Mouse (Mus musculus): ENCODE measurements around the gene Acsf3. TPM values are rescaled to one million over a fixed set of nuclear protein-coding genes. Genes with fewer than 3 reads are reported as not detected.
A peak's percentile ranks its signal among the peaks of the same experiment; 100 is the strongest.

Gene Acsf3
- total RNA-seq, 2 experiments from 2014 or later = 20.5 to 22.8 TPM

- no peak for DNase-seq (ENCODE audit: low spot score in 2 of 2)
- intact Hi-C loops (cut with DNase I) = no loop called here
Measured at GRCm38 (mm10) chr8:122758597-122758996, 16.7 kb upstream of the Acsf3 start.

- intact Hi-C loops (cut with DNase I) = no loop called here
- DNase-seq (ENCODE audit: low spot score in 2 of 2) = no peak
Measured at GRCm38 (mm10) chr8:122760116-122760515, 15.2 kb upstream of the Acsf3 start.

- intact Hi-C loops (cut with DNase I) = no loop called here
- DNase-seq (ENCODE audit: low spot score in 2 of 2) = no peak
Measured at GRCm38 (mm10) chr8:122761109-122761508, 14.2 kb upstream of the Acsf3 start.

GRCm38 (mm10) chr8:122762731-122763266 is 12.5 kb upstream of the Acsf3 start:
- no peak for DNase-seq (ENCODE audit: low spot score in 2 of 2)
- intact Hi-C loops (cut with DNase I) = no loop called here

- intact Hi-C loops (cut with DNase I) = no loop called here
- DNase-seq (ENCODE audit: low spot score in 2 of 2) = no peak
Measured at GRCm38 (mm10) chr8:122763267-122763738, 12.0 kb upstream of the Acsf3 start.

- no peak for DNase-seq (ENCODE audit: low spot score in 2 of 2)
- intact Hi-C loops (cut with DNase I) = no loop called here
Measured at GRCm38 (mm10) chr8:122764790-122765474, 10.4 kb upstream of the Acsf3 start.

GRCm38 (mm10) chr8:122766189-122766588 is 9.1 kb upstream of the Acsf3 start:
- no peak for DNase-seq (ENCODE audit: low spot score in 2 of 2)
- intact Hi-C loops (cut with DNase I) = no loop called here

- DNase-seq (ENCODE audit: low spot score in 2 of 2) = no peak
- intact Hi-C loops (cut with DNase I) = no loop called here
Measured at GRCm38 (mm10) chr8:122766647-122767200, 8.6 kb upstream of the Acsf3 start.

- DNase-seq (ENCODE audit: low spot score in 2 of 2) = no peak
- intact Hi-C loops (cut with DNase I) = no loop called here
Measured at GRCm38 (mm10) chr8:122767229-122767628, 8.1 kb upstream of the Acsf3 start.

- peak; percentile 69 to 78 for DNase-seq (ENCODE audit: low spot score in 2 of 2)
- intact Hi-C loops (cut with DNase I) = loop anchor here (2.0 kb wide), 1 partner anchor 91 kb away; no protein-coding TSS in a partner anchor
Measured at GRCm38 (mm10) chr8:122769251-122770058, 5.8 kb upstream of the Acsf3 start.

GRCm38 (mm10) chr8:122772431-122773060 is 2.7 kb upstream of the Acsf3 start:
- DNase-seq (ENCODE audit: low spot score in 2 of 2) = no peak
- intact Hi-C loops (cut with DNase I) = no loop called here

- DNase-seq (ENCODE audit: low spot score in 2 of 2) = peak in 1 of 2 experiments; percentile 46
- intact Hi-C loops (cut with DNase I) = no loop called here
Measured at GRCm38 (mm10) chr8:122777701-122778100, 2.4 kb downstream of the Acsf3 start.

- no peak for DNase-seq (ENCODE audit: low spot score in 2 of 2)
- intact Hi-C loops (cut with DNase I) = no loop called here
Measured at GRCm38 (mm10) chr8:122778703-122779239, 3.5 kb downstream of the Acsf3 start.

- no peak for DNase-seq (ENCODE audit: low spot score in 2 of 2)
- intact Hi-C loops (cut with DNase I) = no loop called here
Measured at GRCm38 (mm10) chr8:122779255-122779654, 4.0 kb downstream of the Acsf3 start.

- no peak for DNase-seq (ENCODE audit: low spot score in 2 of 2)
- intact Hi-C loops (cut with DNase I) = no loop called here
Measured at GRCm38 (mm10) chr8:122784756-122785155, 9.5 kb downstream of the Acsf3 start.

- intact Hi-C loops (cut with DNase I) = no loop called here
- DNase-seq (ENCODE audit: low spot score in 2 of 2) = no peak
Measured at GRCm38 (mm10) chr8:122789796-122790195, 14.5 kb downstream of the Acsf3 start.

- intact Hi-C loops (cut with DNase I) = no loop called here
- peak in 1 of 2 experiments; percentile 21 for DNase-seq (ENCODE audit: low spot score in 2 of 2)
Measured at GRCm38 (mm10) chr8:122793375-122794174, 18.3 kb downstream of the Acsf3 start.

- intact Hi-C loops (cut with DNase I) = no loop called here
- no peak for DNase-seq (ENCODE audit: low spot score in 2 of 2)
Measured at GRCm38 (mm10) chr8:122794175-122794454, 18.8 kb downstream of the Acsf3 start.

Measured in left cerebral cortex, postnatal 25 days (tissue).